Mouse (Mus musculus) embryonic facial prominence, embryonic 15.5 days (tissue): ENCODE data around the gene Inpp5a. TPM values are rescaled to one million over a fixed set of nuclear protein-coding genes. Genes with fewer than 3 reads are reported as not detected.
A peak's percentile ranks its signal among the peaks of the same experiment; 100 is the strongest.

Experiments used
- ATAC-seq: fragments of 200-750 bp; cut with Nextera tagmentation; 2 replicates; pipeline ENCODE4 v1.8.0; 2017; ENCODE audit warnings: low read depth, moderate TSS enrichment; ENCODE audit not compliant: insufficient number of reproducible peaks, low FRiP score, low TSS enrichment
- H3K27ac ChIP-seq: fragments of 300-500 bp; sonication (generic); replicated peaks from 2 replicates; pipeline ENCODE4 v1.5.1; 2015; ENCODE audit warnings: mild to moderate bottlenecking, inconsistent platforms
- H3K27me3 ChIP-seq: fragments of 300-500 bp; sonication (generic); 2 replicates; pipeline ENCODE4 v1.6.1; 2015; ENCODE audit warnings: inconsistent platforms
- H3K36me3 ChIP-seq: fragments of 300-500 bp; sonication (generic); 2 replicates; pipeline ENCODE4 v1.6.1; 2015; ENCODE audit warnings: mild to moderate bottlenecking, inconsistent platforms
- H3K4me1 ChIP-seq: fragments of 300-500 bp; sonication (generic); 2 replicates; pipeline ENCODE4 v1.6.1; 2015; ENCODE audit warnings: inconsistent platforms
- H3K4me2 ChIP-seq: fragments of 300-500 bp; sonication (generic); replicated peaks from 2 replicates; pipeline ENCODE4 v1.6.1; 2015; ENCODE audit warnings: mild to moderate bottlenecking, inconsistent platforms
- H3K4me3 ChIP-seq: fragments of 300-500 bp; sonication (generic); replicated peaks from 2 replicates; pipeline ENCODE4 v1.5.1; 2015; ENCODE audit warnings: mild to moderate bottlenecking, inconsistent platforms
- H3K9ac ChIP-seq: fragments of 300-500 bp; sonication (generic); 2 replicates; pipeline ENCODE4 v1.6.1; 2015; ENCODE audit warnings: inconsistent platforms
- H3K9me3 ChIP-seq: fragments of 300-500 bp; sonication (generic); replicated peaks from 2 replicates; pipeline ENCODE4 v1.6.1; 2016; ENCODE audit warnings: inconsistent platforms
- WGBS: fragments of 180-500 bp; shearing (Covaris S2); methylation state at CpG from one replicate; pipeline ENCODE4 v1.1.7; 2015; 5-methylcytosine and 5-hydroxymethylcytosine counted together
- polyA plus RNA-seq: library from polyadenylated mRNA; unstranded; fragments of >200 nt; fragmentation: Nextera tagmentation; extraction: Ambion mirVana; gene quantifications from 2 replicates; pipeline ENCODE4 v1.2.1, GENCODE M21; 2015

Inpp5a gene
- polyA plus RNA-seq, 1 experiment from 2014 or later = 30.5 TPM

- H3K4me3 ChIP-seq = no peak overlapping the region
- H3K36me3 ChIP-seq = 0 out of 2 replicates have a peak, but pooled peaks cover 5% of the 10 kb centered on the region
- H3K27me3 ChIP-seq = no peaks in the 10 kb centered on the region
- no peak overlapping the region for H3K27ac ChIP-seq
- peaks cover 30% of the 10 kb centered on the region for H3K4me1 ChIP-seq
- H3K4me2 ChIP-seq = no peak overlapping the region
- H3K9me3 ChIP-seq = no peaks in the 10 kb centered on the region
- WGBS = 74% methylated on average over 8 of the region's 8 CpGs
- no peak overlapping the region for H3K9ac ChIP-seq
- ATAC-seq = no peak
These were observed 12.9 kb downstream of the Inpp5a start for GRCm38 (mm10) chr7:139401791-139402190.

DNA sequence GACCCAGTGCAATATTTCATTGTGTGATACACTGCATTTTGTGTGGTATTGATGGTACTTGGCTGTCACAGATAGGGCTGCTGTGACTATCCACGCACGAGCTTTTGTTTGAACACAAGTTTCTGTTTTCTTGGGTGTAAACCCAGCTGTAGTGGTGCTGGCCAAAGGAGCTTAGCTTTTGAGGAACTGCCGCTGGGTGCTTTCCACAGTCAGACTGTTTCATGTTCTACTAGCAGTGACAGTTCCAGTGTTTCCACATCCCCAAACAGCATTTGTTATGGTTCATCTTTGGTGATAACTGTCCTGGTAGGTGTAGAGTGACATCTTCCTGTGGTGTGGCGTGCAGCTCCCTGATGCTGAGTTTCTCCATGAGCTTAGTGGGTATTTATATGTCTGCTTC is 13.8 kb downstream of the Inpp5a start:
- H3K4me1 ChIP-seq = peaks cover 25% of the 10 kb centered on the region
- ATAC-seq = no peak
- WGBS = 78% methylated on average over 4 of the region's 4 CpGs

GRCm38 (mm10) chr7:139406581-139406980 is 17.7 kb downstream of the Inpp5a start:
- Histone ChIP-seq H3K4me1 (peaks cover 12% of the 10 kb centered on the region; the same call in 1 of the 2 replicates), H3K4me2 (no peak overlapping the region), H3K9me3 (no peaks in the 10 kb centered on the region), H3K4me3 (no peak overlapping the region), H3K36me3 (0 out of 2 replicates have a peak, but pooled peaks cover 5% of the 10 kb centered on the region), H3K27ac (no peak overlapping the region), H3K27me3 (no peaks in the 10 kb centered on the region), H3K9ac (no peak overlapping the region)
- ATAC-seq = no peak
- WGBS = 91% methylated on average over 2 of the region's 2 CpGs

More for the DNA sequence above, 13.8 kb downstream of the Inpp5a start:
- no peaks in the 10 kb centered on the region for H3K9me3 ChIP-seq
- no peaks in the 10 kb centered on the region for H3K27me3 ChIP-seq
- no peak overlapping the region for H3K4me3 ChIP-seq
- H3K9ac ChIP-seq = no peak overlapping the region
- H3K4me2 ChIP-seq = no peak overlapping the region
- H3K36me3 ChIP-seq = 0 out of 2 replicates have a peak, but pooled peaks cover 5% of the 10 kb centered on the region
- no peak overlapping the region for H3K27ac ChIP-seq

GRCm38 (mm10) chr7:139407966-139408365 is 19.1 kb downstream of the Inpp5a start:
- H3K9ac ChIP-seq = no peak overlapping the region
- H3K36me3 ChIP-seq = 0 out of 2 replicates have a peak, but pooled peaks cover 5% of the 10 kb centered on the region
- H3K27me3 ChIP-seq = no peaks in the 10 kb centered on the region
- no peak overlapping the region for H3K27ac ChIP-seq
- no peak overlapping the region for H3K4me2 ChIP-seq
- H3K9me3 ChIP-seq = no peaks in the 10 kb centered on the region
- peaks cover 25% of the 10 kb centered on the region for H3K4me1 ChIP-seq
- no peak overlapping the region for H3K4me3 ChIP-seq
- ATAC-seq = no peak

- H3K27me3 ChIP-seq = no peaks in the 10 kb centered on the region
- H3K4me2 ChIP-seq = no peak overlapping the region
- no peak overlapping the region for H3K27ac ChIP-seq
- H3K36me3 ChIP-seq = 0 out of 2 replicates have a peak, but pooled peaks cover 5% of the 10 kb centered on the region
- ATAC-seq = no peak
- peaks cover 34% of the 10 kb centered on the region for H3K4me1 ChIP-seq
- 59% methylated on average over 5 of the region's 5 CpGs for WGBS
- no peak overlapping the region for H3K4me3 ChIP-seq
- no peak overlapping the region for H3K9ac ChIP-seq
- no peaks in the 10 kb centered on the region for H3K9me3 ChIP-seq
These were observed 21.0 kb downstream of the Inpp5a start for GRCm38 (mm10) chr7:139409903-139410302.

GRCm38 (mm10) chr7:139412223-139412950 is 23.5 kb downstream of the Inpp5a start:
- peak overlapping the region; percentile 7; the same call in 1 of the 2 replicates for H3K27ac ChIP-seq
- H3K9ac ChIP-seq = no peak overlapping the region

GRCm38 (mm10) chr7:139413400-139413799 is 24.5 kb downstream of the Inpp5a start:
- H3K4me3 ChIP-seq = no peak overlapping the region
- H3K4me2 ChIP-seq = no peak overlapping the region
- no peak overlapping the region for H3K9ac ChIP-seq
- no peaks in the 10 kb centered on the region for H3K36me3 ChIP-seq
- ATAC-seq = no peak
- H3K4me1 ChIP-seq = peaks cover 45% of the 10 kb centered on the region
- no peaks in the 10 kb centered on the region for H3K9me3 ChIP-seq
- H3K27me3 ChIP-seq = no peaks in the 10 kb centered on the region
- H3K27ac ChIP-seq = no peak overlapping the region
- WGBS = 71% methylated on average over 3 of the region's 3 CpGs

More at GRCm38 (mm10) chr7:139412223-139412950, 23.5 kb downstream of the Inpp5a start:
- WGBS = 40% methylated on average over 8 of the region's 8 CpGs
- no peaks in the 10 kb centered on the region for H3K36me3 ChIP-seq
- no peak for ATAC-seq
- no peak overlapping the region for H3K4me3 ChIP-seq
- H3K4me2 ChIP-seq = no peak overlapping the region
- H3K27me3 ChIP-seq = no peaks in the 10 kb centered on the region
- no peaks in the 10 kb centered on the region for H3K9me3 ChIP-seq
- H3K4me1 ChIP-seq = peaks cover 45% of the 10 kb centered on the region

DNA sequence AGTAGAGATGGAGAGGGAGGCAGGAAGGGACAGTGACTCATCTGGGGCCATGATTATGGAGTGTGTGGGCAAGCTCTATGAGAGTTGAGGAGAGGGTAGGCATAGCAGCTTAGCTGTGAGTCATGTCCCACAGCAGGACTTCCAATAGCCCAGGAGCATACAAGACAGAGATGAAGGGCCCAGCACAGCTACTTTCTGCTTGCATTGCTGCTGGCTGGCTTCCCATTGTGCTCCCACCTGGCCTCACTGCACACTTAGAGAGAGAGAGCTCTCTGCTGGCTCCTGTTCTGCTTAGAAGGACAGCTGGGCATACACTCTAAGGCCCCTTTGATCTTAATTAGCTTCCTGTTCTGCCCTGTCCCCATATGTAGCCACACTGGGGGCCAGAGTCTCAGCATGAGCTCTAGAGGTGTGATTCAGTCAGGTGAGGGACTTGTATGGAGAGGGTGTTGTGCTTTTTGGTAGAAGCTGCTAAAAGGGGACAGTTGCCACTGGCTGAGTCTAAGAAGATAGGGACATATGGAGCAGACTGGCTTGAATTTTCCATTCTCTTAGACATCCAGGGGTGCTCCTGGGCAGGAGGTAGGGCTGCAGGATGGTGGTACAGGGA is 26.8 kb downstream of the Inpp5a start:
- no peaks in the 10 kb centered on the region for H3K9me3 ChIP-seq
- H3K4me3 ChIP-seq = no peak overlapping the region
- ATAC-seq = no peak
- H3K27ac ChIP-seq = no peak overlapping the region
- H3K9ac ChIP-seq = no peak overlapping the region
- no peaks in the 10 kb centered on the region for H3K36me3 ChIP-seq
- H3K4me1 ChIP-seq = peaks cover 35% of the 10 kb centered on the region
- no peaks in the 10 kb centered on the region for H3K27me3 ChIP-seq
- H3K4me2 ChIP-seq = no peak overlapping the region

DNA sequence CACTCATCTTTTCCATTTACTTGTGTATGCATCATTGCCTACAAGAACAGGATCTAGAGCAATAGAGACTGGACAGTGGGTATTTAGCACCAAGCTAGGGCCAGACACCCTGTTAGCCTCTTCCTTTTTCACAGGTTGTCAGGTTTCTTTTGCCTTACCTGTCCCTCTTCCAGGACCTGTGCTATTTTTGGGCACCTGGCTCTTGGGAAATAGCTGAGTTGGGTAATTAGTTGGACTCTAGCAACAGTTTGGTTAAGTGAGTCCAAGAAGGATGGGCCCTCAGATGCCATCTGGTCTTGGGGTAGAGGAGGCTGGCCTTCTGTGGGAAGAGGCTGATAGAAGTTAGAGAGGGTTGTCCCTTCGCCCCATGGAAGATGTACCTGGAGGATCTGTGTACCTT is 29.5 kb downstream of the Inpp5a start:
- H3K4me1 ChIP-seq = peaks cover 17% of the 10 kb centered on the region; the same call in 1 of the 2 replicates
- H3K27me3 ChIP-seq = no peaks in the 10 kb centered on the region
- H3K9ac ChIP-seq = no peak overlapping the region
- H3K4me2 ChIP-seq = no peak overlapping the region
- WGBS = 92% methylated on average over 1 of the region's 1 CpGs
- H3K9me3 ChIP-seq = no peaks in the 10 kb centered on the region
- ATAC-seq = no peak
- H3K4me3 ChIP-seq = no peak overlapping the region
- no peak overlapping the region for H3K27ac ChIP-seq
- H3K36me3 ChIP-seq = no peaks in the 10 kb centered on the region; the same call in 1 of the 2 replicates

DNA sequence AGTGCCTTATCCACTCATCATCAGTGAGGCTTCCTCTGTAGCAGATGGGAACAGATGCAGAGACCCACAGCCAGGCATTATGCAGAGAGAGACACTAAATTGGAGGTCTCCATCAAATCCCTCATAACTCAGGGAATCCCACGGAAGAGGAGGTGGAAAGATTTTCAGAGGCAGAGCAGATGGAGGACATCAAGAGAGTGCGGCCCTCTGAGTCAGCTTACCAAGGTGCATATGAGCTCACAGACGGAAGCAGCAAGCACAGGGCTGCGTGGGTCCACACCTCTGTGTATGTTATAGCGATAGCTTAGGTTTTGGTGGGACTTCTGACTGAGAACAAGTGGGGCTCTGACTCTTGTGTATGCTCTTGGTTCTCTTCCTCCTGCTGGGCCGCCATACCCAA is 33.9 kb downstream of the Inpp5a start:
- Histone ChIP-seq H3K4me1 (no peaks in the 10 kb centered on the region), H3K4me2 (no peak overlapping the region), H3K9me3 (0 out of 2 replicates have a peak, but pooled peaks cover 2% of the 10 kb centered on the region), H3K36me3 (peaks cover 7% of the 10 kb centered on the region; the same call in 1 of the 2 replicates), H3K27ac (no peak overlapping the region), H3K27me3 (no peaks in the 10 kb centered on the region), H3K9ac (no peak overlapping the region), H3K4me3 (no peak overlapping the region)
- WGBS = 89% methylated on average over 6 of the region's 6 CpGs
- no peak for ATAC-seq

DNA sequence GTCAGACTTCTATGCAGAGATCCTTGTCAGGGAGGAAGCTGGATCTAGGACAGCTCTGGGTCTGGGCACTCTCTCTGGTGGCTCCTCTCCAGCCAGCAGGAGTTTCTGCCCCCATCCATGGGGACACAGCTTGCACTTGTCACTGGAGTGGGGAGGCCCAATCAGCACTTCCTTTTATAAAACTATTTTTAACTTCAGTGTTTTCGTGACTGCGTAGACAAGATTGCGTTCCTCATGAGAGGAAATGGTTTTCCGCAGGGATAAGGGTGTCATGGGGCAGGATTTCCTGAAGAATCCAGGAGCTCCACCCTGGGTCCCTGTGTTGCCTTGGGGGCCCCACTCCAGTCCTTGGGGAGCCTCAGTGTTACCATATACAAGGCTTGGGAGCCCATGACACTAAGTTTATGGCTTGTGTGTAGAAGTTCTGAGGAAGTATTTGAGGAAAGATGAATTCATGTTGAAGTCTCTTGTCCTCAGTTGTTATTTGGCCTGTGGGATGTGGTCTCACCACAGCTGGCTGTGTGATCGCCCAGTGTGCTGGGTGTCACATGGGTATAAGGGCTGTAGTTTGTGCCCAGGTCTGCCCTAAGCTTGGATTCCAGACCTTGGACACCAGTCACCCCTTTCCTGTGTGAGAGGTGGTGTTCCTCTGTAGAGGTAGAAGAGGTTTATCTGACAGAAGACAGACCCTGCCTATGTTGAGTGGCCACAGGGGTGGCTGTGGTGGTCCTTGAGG is 45.4 kb downstream of the Inpp5a start:
- no peak overlapping the region for H3K4me2 ChIP-seq
- H3K27me3 ChIP-seq = no peaks in the 10 kb centered on the region
- 74% methylated on average over 5 of the region's 5 CpGs for WGBS
- H3K4me3 ChIP-seq = no peak overlapping the region
- peaks cover 13% of the 10 kb centered on the region for H3K4me1 ChIP-seq
- no peak overlapping the region for H3K9ac ChIP-seq
- no peaks in the 10 kb centered on the region for H3K9me3 ChIP-seq
- no peak overlapping the region for H3K27ac ChIP-seq
- H3K36me3 ChIP-seq = no peaks in the 10 kb centered on the region
- no peak for ATAC-seq
